Mouse (Mus musculus): Measurements from ENCODE around the gene Ano2.

- no peak for TF ChIP-seq CTCF (IDR thresholded peaks at IDR 0.05; ENCODE audit: extremely low read depth, insufficient read length, insufficient replicate concordance, low read depth, low read length)
- TF ChIP-seq POLR2A (IDR thresholded peaks at IDR 0.05; ENCODE audit: low read depth, low read length) = no peak
Observed at GRCm38 (mm10) chr6:125776291-125776690, 86.1 kb downstream of the Ano2 start.
